Mouse (Mus musculus) cortical plate, adult 2 months (tissue): ENCODE measurements around the gene Cotl1.

ENCODE experiments used
- CTCF ChIP-seq: fragments of 200-500 bp; IDR thresholded peaks from 2 replicates; pipeline ENCODE4 v1.5.1; 2011; ENCODE audit warnings: mild to moderate bottlenecking, control low read depth, low read length; ENCODE audit not compliant: insufficient read depth; ENCODE audit errors: extremely low read depth
- POLR2A ChIP-seq: fragments of 200-500 bp; IDR thresholded peaks from 2 replicates; pipeline ENCODE4 v1.6.1; 2011; ENCODE audit warnings: mild to moderate bottlenecking, low read length, control low read depth; ENCODE audit not compliant: insufficient read depth; ENCODE audit errors: extremely low read depth

DNA sequence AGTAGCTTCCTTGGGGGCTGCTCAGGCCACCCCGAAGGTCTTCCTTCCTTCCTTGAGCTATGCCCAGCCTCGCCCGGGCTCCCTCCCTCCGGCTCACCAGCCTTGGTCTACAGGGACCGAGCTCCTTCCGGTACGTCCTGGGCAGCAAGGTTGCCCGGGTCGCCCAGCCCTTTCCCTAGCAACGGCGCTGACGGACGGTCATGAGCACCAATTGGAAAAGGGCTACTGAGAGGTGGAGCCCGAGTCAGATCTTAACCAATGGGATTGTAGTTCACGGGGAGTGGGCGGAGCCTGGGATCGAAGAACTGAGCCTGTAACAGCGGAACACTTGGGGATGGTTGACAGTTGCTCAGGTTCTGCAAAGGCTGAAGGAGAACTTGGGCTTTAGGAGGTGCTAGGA lies 62.1 kb downstream of the Cotl1 start, which contains the start of gene Tldc1:
- TF ChIP-seq CTCF (no peak), POLR2A (peak; percentile 94)
